Mouse (Mus musculus) embryonic fibroblast, embryonic 13.5 days (primary cell): Measurements from ENCODE around the gene Gabbr2.

Source experiments
- CTCF ChIP-seq: IDR thresholded peaks from 2 replicates; pipeline ENCODE4 v1.5.1; 2011; ENCODE audit warnings: mild to moderate bottlenecking, control low read depth, low read length, moderate library complexity, borderline replicate concordance; ENCODE audit not compliant: insufficient read depth
- POLR2A ChIP-seq: IDR thresholded peaks from 2 replicates; pipeline ENCODE4 v1.6.1; 2011; ENCODE audit warnings: low read depth, mild to moderate bottlenecking, control low read depth, low read length, moderate library complexity

DNA sequence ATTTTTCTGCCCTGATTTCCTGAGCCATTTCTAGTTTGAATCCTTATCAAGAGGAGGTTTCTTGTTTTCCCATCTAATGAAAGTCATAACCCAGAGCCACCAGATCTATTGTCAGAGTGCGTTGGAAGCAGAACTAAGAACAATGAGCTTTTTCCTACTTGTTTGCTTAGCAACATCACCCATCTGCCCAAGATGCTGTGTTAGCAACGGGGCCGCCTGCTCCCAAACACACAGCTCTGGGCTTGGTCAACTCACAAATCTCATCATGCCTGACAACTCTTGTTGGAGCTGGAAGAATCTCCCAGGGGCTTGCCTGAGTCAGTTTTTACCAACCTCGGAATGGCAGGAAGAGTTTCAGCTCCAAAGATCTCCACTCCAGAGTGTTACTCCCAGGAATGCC lies 111.7 kb downstream of the Gabbr2 start:
- no peak for TF ChIP-seq POLR2A
- TF ChIP-seq CTCF, result no peak
